ENCODE assay signal across 15 mouse cellular contexts in the genomic region with DNA sequence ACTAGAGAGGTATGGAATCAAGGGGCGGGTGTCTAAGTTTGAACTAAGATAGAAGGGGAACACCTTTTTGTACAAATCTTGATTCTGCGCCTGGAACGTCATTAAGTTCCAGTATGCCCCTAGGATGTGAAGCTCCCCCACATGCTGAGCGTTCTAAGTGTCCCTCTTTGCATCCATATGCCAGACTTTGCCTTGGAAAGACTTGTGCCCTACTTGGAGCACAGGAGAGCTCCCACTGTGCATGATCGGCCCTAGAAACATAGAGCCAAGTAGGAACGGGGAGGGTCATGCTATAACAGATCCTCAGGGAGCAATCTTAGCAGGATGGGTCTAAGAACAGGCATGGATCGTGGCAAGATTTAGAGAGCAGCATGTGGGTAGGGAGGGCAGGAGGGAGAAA.
DNase-seq lines count a peak whose midpoint lies in the region; ATAC-seq and TF ChIP-seq lines count a peak whose summit lies in the region.
"Had no signal": no experiment of that assay in that cellular context is flagged by ENCODE, and none has a peak within 500 bp of the region (broad histone marks: within the 10 kb centered on the region; RNA-seq: fewer than 3 reads in every experiment).

No protein-coding gene starts in this region.

- H3K9ac ChIP-seq in lung, embryonic 14.5 days, result no peak overlapping the region
- no peak overlapping the region for H3K9ac ChIP-seq in embryonic facial prominence, embryonic 12.5 days
- no peak overlapping the region for H3K9ac ChIP-seq in stomach, embryonic 15.5 days
- H3K9ac ChIP-seq: liver, embryonic 14.5 days had no signal

- no peak for TF ChIP-seq POLR2A in lung, adult 2 months (IDR thresholded peaks at IDR 0.05; ENCODE audit: borderline replicate concordance, extremely low read depth, low read depth, low read length)

- H3K4me3 ChIP-seq in lung, embryonic 14.5 days (ENCODE audit: low read depth, low read length), result no peak overlapping the region
- no peak overlapping the region for H3K4me3 ChIP-seq in lung, adult 2 months (replicated peaks; ENCODE audit: extremely low read depth, low read depth, low read length)
- H3K4me3 ChIP-seq in embryonic facial prominence, embryonic 12.5 days, result no peak overlapping the region
- H3K4me3 ChIP-seq in stomach, embryonic 15.5 days (replicated peaks), result no peak overlapping the region
- H3K4me3 ChIP-seq: erythroblast, embryonic 14.5 days; left cerebral cortex, adult 2 months; megakaryocyte, embryonic 14.5 days had no signal

- no peak overlapping the region for H3K4me2 ChIP-seq in lung, embryonic 14.5 days
- no peak overlapping the region for H3K4me2 ChIP-seq in embryonic facial prominence, embryonic 12.5 days (replicated peaks)
- no peak overlapping the region for H3K4me2 ChIP-seq in stomach, embryonic 15.5 days

- H3K36me3 ChIP-seq in lung, embryonic 14.5 days (ENCODE audit: insufficient read depth), result no peaks in the 10 kb centered on the region
- H3K36me3 ChIP-seq in embryonic facial prominence, embryonic 12.5 days, result no peaks in the 10 kb centered on the region
- H3K36me3 ChIP-seq in stomach, embryonic 15.5 days, result no peaks in the 10 kb centered on the region

- 57% methylated on average over 7 of the region's 7 CpGs for WGBS in lung, embryonic 14.5 days
- WGBS in lung, adult 2 months, result 74% methylated on average over 7 of the region's 7 CpGs
- 76% methylated on average over 7 of the region's 7 CpGs for WGBS in embryonic facial prominence, embryonic 12.5 days
- WGBS in stomach, embryonic 15.5 days, result 74% methylated on average over 7 of the region's 7 CpGs

- H3K9me3 ChIP-seq in lung, embryonic 14.5 days (ENCODE audit: low read depth, low read length), result no peaks in the 10 kb centered on the region
- no peaks in the 10 kb centered on the region for H3K9me3 ChIP-seq in embryonic facial prominence, embryonic 12.5 days
- H3K9me3 ChIP-seq in stomach, embryonic 15.5 days, result no peaks in the 10 kb centered on the region
- H3K9me3 ChIP-seq: megakaryocyte, embryonic 14.5 days had no signal

- H3K27me3 ChIP-seq in lung, embryonic 14.5 days (ENCODE audit: insufficient read depth, low read length), result no peaks in the 10 kb centered on the region
- H3K27me3 ChIP-seq in embryonic facial prominence, embryonic 12.5 days, result no peaks in the 10 kb centered on the region
- H3K27me3 ChIP-seq in stomach, embryonic 15.5 days (replicated peaks), result no peaks in the 10 kb centered on the region

- no peak for DNase-seq in frontal cortex, postnatal 36 days (ENCODE audit: low spot score in 2 of 2)
- no peak for DNase-seq in lung, embryonic 14.5 days
- DNase-seq in lung, adult 2 months, result no peak
- no peak for DNase-seq in thymus, postnatal 10 days (ENCODE audit: low spot score in 2 of 2)
- DNase-seq in left cerebral cortex, adult 11 months (ENCODE audit: low spot score), result no peak
- DNase-seq: adrenal gland, postnatal 25 days; kidney, postnatal 4 days had no signal

- TF ChIP-seq CTCF in lung, embryonic 14.5 days (IDR thresholded peaks at IDR 0.05; ENCODE audit: low read depth), result no peak
- no peak for TF ChIP-seq CTCF in lung, adult 2 months (IDR thresholded peaks at IDR 0.05; ENCODE audit: insufficient read depth, low read length)

- peak overlapping the region; percentile 88 for H3K27ac ChIP-seq in lung, embryonic 14.5 days (ENCODE audit: low read depth)
- H3K27ac ChIP-seq in embryonic facial prominence, embryonic 12.5 days, result peak overlapping the region; percentile 55; the same call in 1 of the 2 replicates
- peak overlapping the region; percentile 80 for H3K27ac ChIP-seq in stomach, embryonic 15.5 days
- H3K27ac ChIP-seq: left cerebral cortex, adult 2 months; liver, embryonic 14.5 days had no signal

- peaks cover 18% of the 10 kb centered on the region for H3K4me1 ChIP-seq in lung, embryonic 14.5 days (ENCODE audit: insufficient read depth)
- peaks cover 2% of the 10 kb centered on the region for H3K4me1 ChIP-seq in lung, adult 2 months (ENCODE audit: control insufficient read depth, insufficient read depth, low read length)
- H3K4me1 ChIP-seq in embryonic facial prominence, embryonic 12.5 days, result peaks cover 13% of the 10 kb centered on the region
- peaks cover 11% of the 10 kb centered on the region; the same call in 1 of the 2 replicates for H3K4me1 ChIP-seq in stomach, embryonic 15.5 days
- H3K4me1 ChIP-seq: megakaryocyte, embryonic 14.5 days had no signal

- ATAC-seq in frontal cortex, adult (ENCODE audit: low TSS enrichment), result peak; percentile 14; the same call in 1 of the 2 replicates
- ATAC-seq in lung, embryonic 14.5 days (ENCODE audit: insufficient read depth), result no peak
- no peak for ATAC-seq in embryonic facial prominence, embryonic 12.5 days (ENCODE audit: insufficient number of reproducible peaks, insufficient read depth, low FRiP score, low TSS enrichment)
- no peak for ATAC-seq in stomach, embryonic 15.5 days (ENCODE audit: insufficient read depth, low FRiP score, low read depth)
- ATAC-seq: inflammation-experienced regulatory T-cells, adult 6 months had no signal
